Mouse (Mus musculus) E14TG2a.4 (cell line): ENCODE data around the gene Ctla4.

Experiments
- CTCF ChIP-seq: conservative IDR thresholded peaks from 2 replicates; pipeline ENCODE4 v1.5.1; 2014; ENCODE audit warnings: low read length
- NANOG ChIP-seq: IDR thresholded peaks from 2 replicates; pipeline ENCODE4 v1.6.1; 2014; ENCODE audit warnings: borderline replicate concordance, low read length, mixed read lengths
- POU5F1 ChIP-seq: IDR thresholded peaks from 2 replicates; pipeline ENCODE4 v1.6.1; 2014; ENCODE audit warnings: low read length, borderline replicate concordance

- TF ChIP-seq CTCF (no peak), POU5F1 (no peak), NANOG (no peak)
Observed at GRCm38 (mm10) chr1:60886981-60887380, at the start of gene Ctla4.
